Mouse (Mus musculus) stomach, postnatal 0 days (tissue): ENCODE measurements around the gene Cops7b.
A peak's percentile ranks its signal among the peaks of the same experiment; 100 is the strongest.

Source experiments
- CTCF ChIP-seq: IDR thresholded peaks from 2 replicates; pipeline ENCODE4 v1.5.1; 2016; ENCODE audit warnings: antibody characterized with exemption, low read depth, mild to moderate bottlenecking, moderate library complexity
- EP300 ChIP-seq: optimal IDR thresholded peaks from 2 replicates; pipeline ENCODE3; 2016; ENCODE audit warnings: antibody characterized with exemption

- TF ChIP-seq EP300 (no peak), CTCF (peak; percentile 59)
Measured at GRCm38 (mm10) chr1:86533411-86534130, 49.1 kb upstream of the Cops7b start.
